Mouse (Mus musculus) heart, adult 11 months (tissue): Measurements from ENCODE around the gene Antxr2.

ENCODE experiments used
- DNase-seq: peaks from one replicate; pipeline ENCODE4 v3.0.0; 2022

Antxr2 gene

DNA sequence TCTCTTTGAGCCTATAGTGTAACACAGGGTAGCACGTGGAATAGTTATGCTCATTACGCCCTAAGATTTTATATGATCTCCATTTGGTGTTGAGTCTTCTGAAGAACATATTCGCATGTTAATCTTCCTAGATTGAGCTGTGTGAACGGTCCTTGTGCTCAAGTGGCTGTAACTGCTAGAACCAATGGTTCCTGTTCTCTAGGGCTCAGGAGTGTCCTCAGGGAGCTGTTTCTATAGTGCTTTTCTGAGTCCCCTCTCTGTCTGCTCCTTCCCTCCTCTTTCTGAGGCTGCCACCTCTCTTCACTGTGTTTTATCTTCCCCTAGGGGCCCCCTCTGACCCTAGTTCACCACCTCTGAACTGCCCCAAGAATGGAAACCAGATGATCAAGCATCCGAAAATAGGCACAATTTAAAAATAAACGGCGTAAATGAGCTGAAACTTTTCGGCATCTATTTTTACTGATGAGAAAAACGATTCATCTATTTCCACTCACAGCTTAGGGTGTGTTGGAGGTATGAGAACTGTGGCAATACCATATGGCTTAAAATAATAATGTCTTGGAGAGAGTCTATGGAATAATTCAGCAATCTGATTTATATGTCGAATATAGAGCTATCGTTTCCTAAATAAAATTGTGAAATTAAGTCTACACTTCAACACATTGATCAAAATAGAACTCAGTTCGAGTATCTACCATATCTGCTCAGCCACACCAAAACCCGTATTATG, 124.1 kb downstream of the Antxr2 start:
- DNase-seq: no peak

DNA sequence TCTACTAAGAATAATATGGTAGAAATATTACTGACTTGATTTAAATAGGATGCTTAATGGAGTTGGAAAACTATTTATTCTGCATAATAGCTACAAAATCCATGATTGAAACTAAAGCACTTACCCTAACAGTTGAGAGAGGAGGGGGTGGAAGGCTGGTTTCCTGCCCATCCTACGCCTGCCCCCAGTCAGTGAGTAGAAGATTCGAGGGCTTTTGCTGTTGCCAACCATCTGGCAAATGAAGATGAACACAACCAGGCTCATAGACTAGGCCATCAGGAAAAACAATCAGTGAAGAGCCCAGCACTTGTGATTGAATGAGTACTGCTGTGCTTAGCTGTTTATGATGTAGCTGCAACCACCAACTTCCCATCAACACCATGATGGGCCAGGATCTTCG, 125.0 kb downstream of the Antxr2 start:
- DNase-seq: no peak

DNA sequence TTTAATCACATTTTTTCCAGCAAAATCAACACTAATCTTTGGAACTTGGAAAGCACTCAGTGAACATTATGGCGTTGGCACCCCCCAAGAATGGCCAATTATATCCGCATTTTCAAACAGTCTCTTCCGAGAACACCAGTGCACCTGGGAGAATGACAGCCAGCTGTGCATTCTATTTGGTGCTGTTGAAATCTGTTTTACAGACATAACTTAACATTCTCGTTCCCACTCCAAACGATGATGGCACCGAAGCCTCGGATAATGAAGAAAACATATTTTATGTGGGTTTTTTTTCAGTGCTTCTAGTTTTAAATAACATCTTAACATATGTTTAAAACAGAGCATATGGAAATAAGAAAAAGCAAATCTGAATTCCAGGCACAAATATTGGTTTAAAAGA, 129.7 kb downstream of the Antxr2 start:
- DNase-seq: no peak

DNA sequence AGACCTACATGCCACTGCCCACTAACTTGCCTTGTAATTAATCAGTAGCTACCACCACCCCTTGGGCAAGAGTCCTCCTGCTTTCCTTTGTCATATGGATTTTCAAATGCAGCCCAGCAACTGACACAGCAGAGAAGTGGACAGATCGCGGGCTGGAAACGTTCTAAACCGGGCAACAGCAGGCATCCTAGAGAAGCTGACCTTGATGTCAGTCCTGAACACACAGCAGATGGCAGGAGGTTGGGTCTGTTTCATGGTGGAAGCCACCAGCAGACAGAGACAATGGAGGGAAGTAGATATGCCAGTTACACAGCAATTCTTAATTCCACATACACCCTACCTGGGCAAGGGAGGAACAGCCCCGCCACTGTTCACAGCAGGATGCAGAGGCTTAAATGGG, 131.5 kb downstream of the Antxr2 start:
- no peak for DNase-seq

DNA sequence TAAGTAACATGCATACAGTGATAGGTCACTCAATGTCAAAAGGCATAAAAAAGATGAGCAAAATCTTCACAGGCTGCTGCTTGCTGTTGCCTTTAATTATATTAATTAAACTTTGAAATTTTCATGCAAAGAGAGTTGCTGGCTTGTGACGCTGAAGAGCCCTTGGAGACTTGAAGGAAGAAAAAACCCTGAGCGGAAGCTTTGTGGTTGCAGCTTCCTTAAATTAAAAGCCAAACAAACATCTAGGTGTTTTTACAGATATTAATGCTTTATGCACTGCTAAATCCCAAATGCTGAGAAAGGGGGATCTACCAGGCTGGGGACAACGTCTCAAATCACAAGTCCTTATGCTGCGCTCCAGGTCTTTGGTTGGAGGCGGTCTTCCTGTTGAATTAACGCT, 145.4 kb downstream of the Antxr2 start:
- DNase-seq: no peak

DNA sequence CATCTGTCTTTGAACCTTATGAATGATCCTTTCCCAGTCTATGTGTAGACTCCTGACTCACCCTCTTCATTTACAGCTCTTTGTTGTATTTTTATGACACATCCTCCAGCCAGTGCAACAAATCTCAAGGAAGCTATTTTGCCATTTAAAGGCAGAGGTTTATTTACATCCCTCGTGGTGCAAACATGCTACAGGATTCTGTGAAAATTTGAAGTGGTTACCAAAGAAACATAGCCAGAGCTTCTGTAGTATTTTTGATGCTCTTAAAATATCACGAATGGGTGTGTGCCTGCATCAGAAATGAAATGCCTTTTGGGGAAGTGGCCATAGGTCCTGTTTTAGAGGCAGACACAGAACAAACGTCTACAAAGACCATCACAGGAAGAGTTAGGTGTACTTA, 146.7 kb downstream of the Antxr2 start:
- DNase-seq: no peak

DNA sequence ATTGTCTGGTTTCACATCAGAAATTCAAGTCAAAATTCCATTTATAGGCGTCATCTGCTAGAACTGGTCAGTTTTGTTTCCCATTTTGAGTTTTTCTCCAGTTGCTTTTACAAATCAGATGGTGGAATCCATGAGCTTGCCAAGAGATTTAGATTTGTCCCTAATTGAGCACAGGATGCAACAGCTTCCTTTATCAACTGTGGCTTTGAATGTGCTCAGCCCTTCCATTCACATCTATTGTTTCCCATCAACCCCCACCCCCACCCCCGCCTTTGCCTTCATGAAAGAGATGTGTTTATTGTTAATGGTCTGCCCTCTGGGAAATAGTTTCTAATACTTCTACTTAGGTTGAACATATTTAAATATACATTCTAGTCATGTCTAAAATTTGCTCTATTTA, 149.4 kb downstream of the Antxr2 start:
- DNase-seq: no peak

DNA sequence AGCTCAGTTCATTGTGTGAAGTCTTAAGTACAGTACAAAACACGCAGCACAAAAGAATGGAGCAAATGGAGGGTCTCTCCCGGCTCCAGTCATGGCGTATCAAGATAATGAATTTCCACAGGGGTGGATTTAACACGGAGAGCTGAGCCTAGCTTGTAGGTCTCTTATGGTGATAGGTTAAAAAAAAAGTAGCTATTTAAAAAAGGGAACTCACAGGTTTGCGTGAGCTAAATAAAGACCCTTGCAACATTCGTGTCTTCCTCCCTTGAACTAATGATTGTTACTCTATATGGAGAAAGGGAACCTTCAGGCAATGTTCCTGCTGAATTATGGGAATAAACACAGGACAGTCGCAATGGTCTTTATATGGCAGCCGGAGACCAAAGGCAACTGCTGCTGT, 150.7 kb downstream of the Antxr2 start:
- no peak for DNase-seq

DNA sequence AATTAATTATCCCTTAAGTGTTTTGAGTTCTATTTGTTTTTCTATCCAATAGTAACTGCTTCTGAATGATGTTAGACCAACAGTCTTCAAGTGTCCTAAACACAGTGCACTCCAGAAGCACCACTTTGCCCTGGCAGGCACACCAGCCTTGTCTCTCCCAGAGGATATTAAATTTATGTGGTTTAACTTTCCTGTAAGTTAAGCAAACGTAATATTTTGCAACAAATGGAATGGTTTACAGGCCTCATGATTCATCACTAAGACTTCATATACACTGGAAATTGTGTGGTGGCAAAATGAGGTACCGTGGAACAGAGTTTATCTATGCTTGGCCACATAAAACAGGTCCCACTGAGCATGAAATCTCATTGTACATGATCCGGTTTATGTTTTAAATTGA, 152.0 kb downstream of the Antxr2 start:
- no peak for DNase-seq

DNA sequence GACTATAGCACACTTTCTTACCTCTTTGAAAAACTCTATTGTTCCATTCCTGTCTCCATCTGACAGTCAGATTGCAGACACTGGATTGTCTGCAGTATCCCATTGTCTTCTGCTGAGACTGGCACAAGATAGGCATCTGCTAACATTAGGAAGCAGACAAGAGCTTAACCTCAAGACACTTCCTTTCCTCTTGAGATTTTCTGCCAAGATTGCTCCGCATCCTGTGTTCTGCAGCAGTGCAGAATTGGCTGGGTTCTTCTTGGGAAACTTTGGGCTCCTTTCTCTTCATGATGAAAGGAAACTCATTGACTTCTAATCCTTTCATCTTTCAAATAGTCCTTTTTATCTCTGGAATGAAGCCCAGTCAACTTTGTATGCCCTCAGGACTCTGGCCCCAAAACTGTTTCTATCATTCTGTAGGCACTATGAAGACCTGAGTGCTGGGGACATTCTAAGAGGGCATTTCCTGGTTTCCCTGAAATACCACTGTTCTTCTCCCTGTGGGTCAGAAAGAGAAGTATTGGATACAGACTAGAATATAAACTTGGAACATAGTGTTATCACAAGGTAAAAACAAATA, 152.5 kb downstream of the Antxr2 start:
- no peak for DNase-seq

DNA sequence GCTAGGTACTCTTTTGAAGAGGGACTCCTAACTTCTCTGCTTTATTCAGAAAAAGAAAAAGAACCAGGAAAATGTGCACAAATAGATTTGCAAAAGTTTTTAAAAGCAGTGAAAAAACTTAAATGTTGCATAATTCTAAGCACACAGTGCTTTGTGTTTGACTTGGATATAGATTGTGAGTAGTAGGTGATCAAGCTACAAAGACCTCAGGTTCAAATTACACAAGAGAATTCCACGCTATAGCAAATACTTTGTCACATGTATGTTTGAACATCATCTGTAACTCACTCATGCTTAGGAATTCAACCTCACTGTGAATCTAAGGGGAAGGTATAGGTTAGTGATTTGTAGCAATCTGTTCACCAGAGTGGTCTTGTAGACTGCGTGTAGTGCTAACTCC, 153.9 kb downstream of the Antxr2 start:
- no peak for DNase-seq

DNA sequence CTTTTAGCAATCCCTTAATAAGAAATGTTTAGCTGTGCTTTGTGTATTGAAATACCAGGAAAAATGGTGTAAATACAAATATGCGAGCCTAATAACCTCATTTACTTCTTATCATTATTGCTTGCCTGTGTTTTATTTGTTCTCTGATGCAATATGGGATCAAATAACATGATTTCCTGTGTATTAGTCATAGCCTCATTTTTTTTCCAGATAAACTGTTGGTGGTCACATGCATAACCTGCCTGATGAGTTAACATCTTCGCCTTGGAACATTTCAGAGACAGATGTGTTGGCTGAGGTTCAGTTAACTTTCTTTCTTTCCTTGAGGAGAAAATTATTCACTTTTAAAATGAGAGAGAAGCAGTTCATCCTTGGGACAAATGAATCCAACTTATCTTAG, 162.9 kb downstream of the Antxr2 start:
- no peak for DNase-seq

DNA sequence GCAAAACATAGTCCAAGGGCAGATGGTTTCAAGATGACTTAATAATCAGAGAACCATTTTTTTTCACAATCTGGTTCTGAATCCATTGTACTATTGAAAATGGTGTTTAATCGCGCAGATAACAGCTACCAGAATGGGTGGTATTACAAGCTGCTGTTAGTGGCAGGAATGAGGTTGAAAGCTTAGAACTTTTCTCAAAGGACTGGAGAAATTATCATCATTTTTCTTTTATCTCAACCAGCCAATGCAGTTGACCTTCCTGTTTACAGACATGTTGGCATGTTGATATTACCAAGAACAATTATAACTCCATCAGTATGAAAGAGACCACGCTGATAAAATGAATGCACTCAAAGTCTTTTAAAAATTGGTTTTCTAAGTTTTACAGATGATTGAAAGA, 163.9 kb downstream of the Antxr2 start:
- no peak for DNase-seq

DNA sequence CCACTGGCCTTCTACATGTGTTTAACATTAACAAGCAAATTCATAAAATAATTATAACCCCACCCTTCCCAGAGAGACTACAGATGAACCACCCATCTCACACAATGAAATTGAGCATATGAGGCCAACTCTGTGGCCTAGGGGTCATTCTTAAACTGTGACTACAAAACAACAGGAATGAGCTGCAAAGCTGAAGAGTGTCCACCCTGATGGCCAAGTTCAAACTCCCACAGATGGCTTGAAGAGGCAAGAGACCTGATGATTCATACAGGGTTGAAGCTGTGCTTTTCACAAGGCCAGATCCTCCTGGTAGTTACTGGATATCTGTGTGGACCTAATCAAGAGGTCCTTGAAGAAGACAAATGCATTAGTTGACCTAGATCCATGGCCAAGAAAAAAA, 173.7 kb downstream of the Antxr2 start:
- DNase-seq: no peak

DNA sequence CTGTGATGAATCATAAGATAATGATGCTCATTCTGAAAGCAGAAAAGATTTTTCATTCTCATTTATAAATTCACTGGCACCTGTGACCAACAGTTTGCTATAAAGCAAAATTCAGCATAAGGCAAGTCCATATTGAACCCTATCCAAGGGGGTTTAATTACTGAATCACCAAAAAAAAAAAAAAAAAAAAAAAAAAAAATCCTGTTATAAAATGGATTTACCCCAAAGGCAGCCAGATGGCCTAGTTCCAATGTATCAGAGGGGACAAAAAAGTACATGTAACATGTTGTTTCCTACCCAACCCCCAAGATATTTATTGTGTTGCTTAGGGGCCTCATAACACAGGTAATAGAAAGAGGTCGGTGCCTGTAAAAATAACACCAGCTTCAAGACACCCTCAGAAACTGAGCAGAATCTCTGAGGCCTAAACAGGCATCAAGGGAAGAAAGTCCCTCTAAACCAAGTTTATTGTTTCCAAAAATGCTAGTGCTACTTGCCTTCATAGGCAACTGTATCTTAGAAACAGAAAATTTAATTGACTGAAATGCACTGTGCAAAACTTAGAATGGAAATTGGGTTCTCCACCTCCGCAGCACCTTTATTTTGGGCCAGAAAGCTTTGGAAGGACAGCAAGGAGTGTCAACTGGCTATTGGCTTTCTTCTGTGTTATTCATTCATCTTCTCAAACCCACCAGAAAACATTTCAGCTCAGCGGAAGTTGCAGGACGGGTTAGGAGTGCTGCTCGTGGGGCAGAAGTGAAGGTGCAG, 178.7 kb downstream of the Antxr2 start:
- no peak for DNase-seq

DNA sequence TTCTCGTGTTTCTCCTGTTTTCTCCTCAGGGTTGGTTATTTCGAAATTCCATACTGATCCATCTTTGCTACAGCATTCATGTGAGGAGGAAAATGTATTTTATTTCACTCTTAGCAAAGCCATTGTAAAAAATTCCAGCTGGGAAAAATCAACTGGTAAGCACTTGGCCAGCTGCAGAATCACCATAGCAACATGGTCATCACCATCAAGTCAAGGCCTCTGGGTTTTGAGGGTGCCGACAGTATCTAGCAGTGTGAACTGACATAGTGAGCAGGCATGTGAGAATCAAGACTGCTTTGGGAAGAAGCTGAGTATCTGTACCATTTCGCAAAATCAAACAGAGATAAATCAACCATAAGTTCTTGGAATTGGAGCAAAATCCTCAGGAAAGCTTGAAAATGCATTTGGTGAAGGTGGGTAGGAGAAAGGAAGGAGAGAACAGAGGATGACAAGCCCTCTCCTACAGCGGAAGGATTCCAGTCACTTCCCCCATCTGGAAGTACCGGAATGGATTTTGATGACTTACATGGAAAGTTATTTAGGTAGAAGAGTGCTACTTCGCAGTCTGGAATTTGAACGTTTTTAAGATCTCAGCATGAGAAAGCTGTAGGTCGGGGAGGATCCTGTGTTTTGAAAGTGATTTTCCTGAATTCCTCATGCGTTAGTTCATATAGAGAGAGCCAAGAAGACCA, 183.5 kb downstream of the Antxr2 start:
- peak; percentile 90 for DNase-seq

DNA sequence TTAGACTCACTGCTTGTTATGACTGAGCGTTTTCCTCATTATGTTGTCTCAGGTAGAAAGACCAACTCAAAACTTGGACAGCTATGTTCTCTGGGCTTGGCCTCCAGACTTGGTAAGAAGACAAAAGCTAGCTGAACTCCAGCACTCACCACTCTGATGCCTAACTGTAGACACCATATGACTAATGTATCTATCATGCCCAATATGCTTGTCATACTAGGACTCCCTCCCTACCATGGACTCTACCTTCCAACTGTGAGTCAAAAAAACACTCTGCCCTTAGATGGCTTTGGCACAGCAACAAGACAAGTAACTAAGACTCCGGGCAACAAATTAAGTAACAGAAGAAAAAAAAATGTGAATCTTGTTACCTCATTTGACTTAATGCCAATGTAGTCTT, 184.3 kb downstream of the Antxr2 start:
- no peak for DNase-seq

DNA sequence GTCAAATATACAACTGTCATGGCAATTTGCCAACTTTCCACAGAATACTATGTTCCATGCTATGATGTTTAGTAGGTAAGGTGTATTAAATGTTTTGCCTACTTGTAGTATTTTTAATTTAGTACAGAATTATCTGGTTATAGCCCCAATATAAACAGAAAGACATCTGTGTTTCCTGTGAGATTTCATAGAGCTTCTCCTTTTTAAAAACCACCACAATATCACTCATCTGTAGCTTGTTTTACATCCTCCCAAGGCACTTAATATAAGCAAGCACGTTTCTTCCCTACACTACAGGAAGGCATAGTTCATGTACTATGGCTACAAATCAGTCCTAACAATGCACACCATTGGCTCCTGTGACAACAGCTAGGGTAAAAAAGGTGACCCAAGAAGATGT, 188.8 kb downstream of the Antxr2 start:
- DNase-seq: no peak

DNA sequence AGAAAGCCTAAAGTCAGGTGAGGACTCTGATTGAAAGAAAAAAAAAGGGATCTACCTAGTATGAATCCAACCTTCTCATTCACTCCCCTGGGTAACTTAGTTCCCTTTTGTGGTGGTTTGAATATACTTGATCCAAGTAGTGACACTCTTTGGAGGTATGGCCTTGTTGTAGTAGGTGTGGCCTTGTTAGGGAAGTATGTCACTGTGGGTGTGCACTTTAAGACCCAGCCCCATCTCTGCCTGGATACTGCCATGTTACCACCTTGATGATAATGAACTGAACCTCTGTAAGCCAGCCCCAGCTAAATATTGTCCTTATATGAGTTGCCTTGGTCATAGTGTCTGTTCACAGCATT, 190.9 kb downstream of the Antxr2 start:
- DNase-seq: no peak

DNA sequence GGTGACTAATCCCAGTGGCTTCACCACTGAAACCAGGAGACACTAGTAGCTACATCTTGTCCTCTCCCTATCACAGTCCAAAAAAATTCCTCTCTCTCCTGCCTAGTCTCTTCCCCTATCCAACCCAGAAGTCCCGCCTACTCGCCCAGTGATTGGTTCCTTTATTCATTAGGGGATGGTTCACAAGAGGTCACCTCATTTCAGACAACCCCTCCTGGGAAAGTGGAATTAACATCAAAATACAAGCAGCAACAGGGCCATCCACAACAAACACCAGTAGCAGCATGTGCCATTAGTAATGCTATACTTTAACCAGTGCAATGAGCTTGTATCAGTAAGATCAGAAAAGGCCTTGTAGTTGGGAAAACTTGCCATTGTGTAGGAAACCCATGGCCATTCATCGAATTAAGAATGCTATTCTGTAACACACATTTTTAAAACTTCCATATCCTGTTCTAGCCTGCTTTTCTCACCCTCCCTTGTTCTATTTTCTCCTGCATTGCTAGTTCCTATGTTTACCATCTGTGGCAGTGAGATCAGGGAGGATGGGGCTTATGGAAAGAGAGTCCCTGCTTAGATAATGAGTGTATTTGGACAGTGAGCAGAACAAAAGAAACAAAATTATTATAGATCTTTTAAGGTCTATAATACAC, 191.4 kb downstream of the Antxr2 start:
- no peak for DNase-seq

DNA sequence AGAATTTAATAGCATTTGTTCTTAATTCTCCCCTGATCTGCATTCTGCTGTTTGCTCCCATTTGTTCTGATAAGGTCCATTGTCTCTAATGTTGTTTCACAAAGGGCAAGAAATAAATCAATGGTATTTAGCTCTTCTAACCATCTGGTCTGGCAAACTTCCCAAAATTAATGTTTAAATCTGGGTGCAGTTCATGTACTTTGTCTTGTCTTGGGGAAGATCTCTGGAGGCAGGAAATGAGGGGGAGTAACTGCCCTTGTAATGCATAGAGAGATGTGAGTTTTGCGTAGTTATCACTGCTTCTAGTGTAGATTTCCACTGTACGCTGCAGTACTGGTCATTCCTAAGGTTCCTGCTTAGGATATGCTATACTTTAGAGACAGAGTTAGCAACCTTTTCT, 193.5 kb downstream of the Antxr2 start:
- DNase-seq: no peak

DNA sequence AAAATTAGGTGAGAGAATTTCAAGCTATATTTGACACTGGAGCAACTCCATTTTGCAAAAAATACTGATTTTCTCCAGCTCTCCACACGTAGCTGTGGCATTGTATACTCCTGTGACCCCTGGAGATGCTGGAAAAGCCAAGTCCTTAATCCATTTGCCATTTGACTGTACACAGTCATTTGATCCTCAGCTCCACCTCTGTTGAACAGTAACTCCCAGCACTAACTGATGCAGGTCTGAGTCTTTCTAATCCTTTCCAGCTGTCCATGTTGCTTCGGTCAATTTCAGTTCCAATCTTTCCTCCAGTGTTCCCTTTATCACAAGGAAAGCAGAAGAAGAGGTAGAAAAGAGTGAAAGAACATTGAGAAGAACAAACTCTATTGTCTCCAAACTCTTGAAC, 195.4 kb downstream of the Antxr2 start:
- no peak for DNase-seq

DNA sequence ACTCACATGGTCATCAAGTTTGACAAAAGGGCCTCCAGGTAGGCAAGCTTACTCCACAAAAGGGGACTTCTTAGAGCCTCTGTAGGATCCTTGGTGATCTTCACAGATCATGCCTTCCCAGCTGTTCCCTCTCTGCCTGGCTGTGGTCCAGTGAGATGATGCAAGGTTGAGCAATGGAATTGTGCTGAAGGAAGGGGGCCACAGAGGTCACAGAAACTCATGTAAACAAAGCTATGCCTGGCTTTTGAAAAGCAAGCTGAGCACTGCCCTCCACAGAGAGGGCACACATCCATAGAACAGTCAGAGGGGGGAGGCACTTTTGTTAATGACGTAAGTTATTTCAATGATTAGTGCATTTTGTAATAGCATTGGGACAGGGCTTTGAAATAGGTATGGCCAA, 196.1 kb downstream of the Antxr2 start:
- DNase-seq: peak; percentile 97
